Mouse (Mus musculus) forebrain, embryonic 14.5 days (tissue): ENCODE data around the gene Olfm2. TPM values are rescaled to one million over a fixed set of nuclear protein-coding genes. Genes with fewer than 3 reads are reported as not detected.

Experiments used
- ATAC-seq: fragments of 200-750 bp; cut with Nextera tagmentation; 2 replicates; pipeline ENCODE4 v1.8.0; 2017; ENCODE audit warnings: mild to moderate bottlenecking, moderate library complexity
- DNase-seq: peaks from one replicate; pipeline ENCODE4 v3.0.0-alpha.2; 2015; ENCODE audit warnings: low spot score
- H3K27ac ChIP-seq: fragments of 300-500 bp; sonication (generic); 2 replicates; pipeline ENCODE4 v1.5.1; 2014; ENCODE audit warnings: low read depth, mild to moderate bottlenecking, control low read depth, low read length, moderate library complexity
- H3K27me3 ChIP-seq: fragments of 300-500 bp; sonication (generic); replicated peaks from 2 replicates; pipeline ENCODE4 v1.6.1; 2014; ENCODE audit warnings: low read length, control low read depth, mixed read lengths; ENCODE audit not compliant: control insufficient read depth, insufficient read depth
- H3K36me3 ChIP-seq: fragments of 300-500 bp; sonication (generic); 2 replicates; pipeline ENCODE4 v1.6.1; 2014; ENCODE audit warnings: low read length, control low read depth; ENCODE audit not compliant: control insufficient read depth, insufficient read depth
- H3K4me1 ChIP-seq: fragments of 300-500 bp; sonication (generic); 2 replicates; pipeline ENCODE4 v1.6.1; 2014; ENCODE audit warnings: antibody characterized with exemption, low read length, control low read depth; ENCODE audit not compliant: control insufficient read depth, insufficient read depth
- H3K4me2 ChIP-seq: fragments of 300-500 bp; sonication (generic); 2 replicates; pipeline ENCODE4 v1.6.1; 2014; ENCODE audit warnings: mild to moderate bottlenecking, control low read depth, low read length
- H3K4me3 ChIP-seq: fragments of 300-500 bp; sonication (generic); 2 replicates; pipeline ENCODE4 v1.5.1; 2014; ENCODE audit warnings: low read depth, low read length, control low read depth
- H3K9ac ChIP-seq: fragments of 300-500 bp; sonication (generic); 2 replicates; pipeline ENCODE4 v1.6.1; 2014; ENCODE audit warnings: mild to moderate bottlenecking, low read length, control low read depth, moderate library complexity
- H3K9me3 ChIP-seq: fragments of 300-500 bp; sonication (generic); replicated peaks from 2 replicates; pipeline ENCODE4 v1.6.1; 2016; ENCODE audit warnings: low read length, control low read depth, mixed read lengths; ENCODE audit not compliant: control insufficient read depth
- WGBS: fragments of 180-500 bp; shearing (Covaris S2); extraction: QIAGEN DNeasy Blood & Tissue Kit; methylation state at CpG from one replicate; pipeline ENCODE4 v1.1.7; 2014; 5-methylcytosine and 5-hydroxymethylcytosine counted together
- polyA plus RNA-seq: library from polyadenylated mRNA; unstranded; fragments of >200 nt; fragmentation: Nextera tagmentation; extraction: Ambion mirVana; gene quantifications from 2 replicates; pipeline ENCODE4 v1.2.1, GENCODE M21; 2014

Gene Olfm2
- polyA plus RNA-seq, 1 experiment from 2014 or later, result 88.7 TPM

DNA sequence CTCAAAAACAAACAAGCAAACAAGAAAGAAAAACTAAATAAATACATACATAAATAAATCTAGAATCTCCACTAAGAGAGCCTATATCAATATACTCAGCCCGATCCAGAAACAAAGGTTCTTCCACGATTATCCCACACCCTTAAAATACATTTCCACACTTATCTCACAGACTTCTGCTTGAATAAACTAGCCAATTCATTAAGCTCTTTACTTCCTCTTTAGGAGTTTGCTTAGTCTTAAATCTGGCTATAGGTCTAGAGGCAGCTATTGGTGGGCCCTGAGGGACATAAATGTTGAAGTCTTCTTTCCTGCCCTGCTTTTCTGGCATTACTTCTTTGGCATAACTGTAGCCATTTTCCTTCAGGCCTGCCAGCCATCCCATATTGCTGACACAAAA lies 114.8 kb downstream of the Olfm2 start:
- no peaks in the 10 kb centered on the region for H3K9me3 ChIP-seq
- no peak overlapping the region for H3K27ac ChIP-seq
- no peaks in the 10 kb centered on the region for H3K27me3 ChIP-seq
- no peak overlapping the region for H3K4me2 ChIP-seq
- H3K4me3 ChIP-seq, result no peak overlapping the region
- no peaks in the 10 kb centered on the region for H3K36me3 ChIP-seq
- no peaks in the 10 kb centered on the region for H3K4me1 ChIP-seq
- WGBS, result 92% methylated on average over 2 of the region's 2 CpGs
- no peak overlapping the region for H3K9ac ChIP-seq
- no peak for ATAC-seq
- DNase-seq, result no peak

Other genes starting within 250 kb of the Olfm2 start
- gene Zfp266, start 224.9 kb downstream of the Olfm2 start, polyA plus RNA-seq, result 101 and 120 TPM in 2 replicates
- gene Zfp846, start 165.1 kb downstream of the Olfm2 start, polyA plus RNA-seq, result 34.4 and 45.5 TPM in 2 replicates
- 468 and 550 TPM in 2 replicates for gene Ubl5, start 103.5 kb downstream of the Olfm2 start, polyA plus RNA-seq
- 10.3 and 12.5 TPM in 2 replicates for gene Fbxl12, start 101.6 kb downstream of the Olfm2 start, polyA plus RNA-seq
- gene Pin1, start 94.3 kb downstream of the Olfm2 start, polyA plus RNA-seq, result 69.2 and 73.3 TPM in 2 replicates
- gene Col5a3, start 68.7 kb upstream of the Olfm2 start, polyA plus RNA-seq, result 0.18 and 0.45 TPM in 2 replicates
- not detected in 2 replicates for gene Rdh8, start 72.2 kb upstream of the Olfm2 start, polyA plus RNA-seq
- 0.62 and 1.2 TPM in 2 replicates for gene A230050P20Rik, start 122.3 kb upstream of the Olfm2 start, polyA plus RNA-seq
- 15.5 TPM in 2 replicates for gene Angptl6, start 133.4 kb upstream of the Olfm2 start, polyA plus RNA-seq
- gene Ppan, start 141.8 kb upstream of the Olfm2 start, polyA plus RNA-seq, result 44.1 and 49.6 TPM in 2 replicates
- gene Eif3g, start 152.3 kb upstream of the Olfm2 start, polyA plus RNA-seq, result 264 and 269 TPM in 2 replicates
- 51.1 and 52.1 TPM in 2 replicates for gene Dnmt1, start 213.5 kb upstream of the Olfm2 start, polyA plus RNA-seq
- 5.9 and 7.8 TPM in 2 replicates for gene S1pr2, start 230.4 kb upstream of the Olfm2 start, polyA plus RNA-seq